Mouse (Mus musculus) retina, postnatal 1 day (tissue): ENCODE data around the gene Gm49337.
"Not testable (repeated sequence)": the region's sequence is repeated elsewhere in the genome, so short reads cannot be mapped to it uniquely, and the experiment has no call there.

Experiments used
- DNase-seq: peaks from one replicate; pipeline ENCODE4 v3.0.0-alpha.2; 2012

Gene Gm49337

DNA sequence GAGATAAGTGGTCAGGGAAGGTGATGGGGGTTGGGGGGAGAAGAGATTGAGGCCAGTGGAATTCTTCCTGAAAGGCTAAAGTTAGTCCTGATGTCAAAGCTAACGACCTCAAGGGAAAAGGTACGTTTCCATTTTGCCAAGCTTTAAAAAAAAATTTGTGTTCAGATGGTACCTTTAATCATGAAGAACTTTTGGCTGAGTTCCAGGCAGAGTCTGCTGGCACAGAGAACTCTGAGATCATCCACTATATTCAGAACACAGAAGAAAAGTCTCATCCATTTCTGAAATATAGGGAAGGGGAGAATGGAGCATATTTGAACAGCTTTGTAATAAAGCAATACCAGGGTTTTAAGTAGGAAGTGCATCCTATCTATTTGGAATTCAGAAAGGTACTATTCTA, 43.9 kb downstream of the Gm49337 start:
- no peak for DNase-seq

DNA sequence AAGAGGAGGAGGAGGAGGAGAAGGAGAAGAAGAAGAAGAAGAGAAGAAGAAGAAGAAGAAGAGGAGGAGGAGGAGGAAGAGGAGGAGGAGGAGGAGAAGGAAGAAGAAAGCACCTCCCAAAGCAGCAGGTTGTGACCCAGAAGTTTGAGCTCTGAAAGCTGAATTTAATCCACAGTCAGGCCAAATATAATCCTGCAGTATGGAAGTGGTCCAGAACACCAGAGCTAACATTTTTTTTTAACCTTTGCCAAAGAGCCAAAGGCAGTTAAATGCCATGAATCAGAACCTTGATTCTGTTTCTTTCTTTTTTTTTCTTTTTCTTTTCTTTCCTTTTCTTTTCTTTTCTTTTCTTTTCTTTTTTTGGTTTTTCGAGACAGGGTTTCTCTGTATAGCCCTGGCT, 44.5 kb downstream of the Gm49337 start:
- not testable (repeated sequence) for DNase-seq

DNA sequence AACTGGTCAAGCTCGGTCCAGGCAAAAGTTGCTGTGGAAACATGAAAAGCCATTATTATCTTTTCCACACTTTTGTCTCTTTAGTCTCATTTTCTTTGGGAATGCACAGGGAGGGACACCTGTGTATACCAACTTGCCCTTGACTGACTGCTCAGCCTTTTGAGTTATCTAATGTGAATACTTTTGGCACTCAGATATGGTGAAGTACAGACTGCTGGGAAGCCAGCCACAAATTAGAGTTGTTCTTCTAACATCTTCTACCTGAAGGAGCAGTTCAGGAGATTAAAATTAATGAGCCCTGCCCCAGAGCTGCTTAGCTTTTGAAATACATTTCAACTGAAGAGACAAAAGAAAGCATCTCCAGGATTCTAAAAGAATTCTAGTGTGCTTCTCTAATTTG, 45.9 kb downstream of the Gm49337 start:
- DNase-seq: no peak

DNA sequence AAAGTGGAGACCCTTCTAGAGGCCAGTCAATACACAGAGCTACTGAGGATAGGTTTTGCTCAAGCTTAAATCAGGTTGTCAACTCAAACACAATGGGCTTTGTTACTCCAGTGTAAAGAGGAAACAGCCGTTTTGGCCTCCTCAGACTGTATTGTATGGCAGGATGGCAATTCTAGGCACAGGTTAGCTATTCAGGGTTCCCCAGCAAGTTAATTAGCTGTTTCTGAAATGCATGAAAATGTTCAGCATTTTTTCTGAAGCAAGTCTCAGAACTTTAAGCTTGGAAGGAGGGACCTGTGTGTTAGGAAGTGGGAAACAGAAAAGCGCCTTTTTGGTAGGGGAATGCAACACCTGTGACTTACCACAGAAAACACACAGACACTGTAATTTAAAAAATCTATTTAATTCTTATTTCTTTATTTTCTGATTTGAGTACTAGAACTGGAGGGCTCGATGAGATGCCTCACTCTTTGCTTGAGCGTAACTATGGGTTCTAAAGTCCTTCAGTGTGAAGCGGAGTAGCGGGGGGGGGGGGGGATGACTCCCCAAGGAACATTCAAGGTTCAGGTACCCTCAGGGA, 47.0 kb downstream of the Gm49337 start:
- peak; percentile 42 for DNase-seq

DNA sequence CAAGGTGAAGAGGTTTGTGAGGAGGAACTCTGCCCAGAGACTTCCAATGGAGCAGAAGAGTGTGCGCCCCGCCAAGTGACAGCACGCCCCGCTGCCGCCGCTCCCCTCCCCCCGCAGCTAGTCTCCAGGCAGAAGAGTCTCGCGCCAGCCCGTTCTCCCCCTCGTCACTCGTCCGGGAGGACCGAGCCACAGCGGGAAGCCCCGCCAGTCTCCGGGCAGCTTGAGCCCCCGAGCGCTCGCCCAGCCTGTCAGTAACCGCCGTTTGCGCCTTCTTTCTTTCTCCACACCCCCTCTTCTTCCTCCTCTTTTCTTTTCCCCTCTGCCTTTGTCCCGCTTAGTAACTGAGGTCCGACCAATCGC, 47.6 kb downstream of the Gm49337 start:
- no peak for DNase-seq

DNA sequence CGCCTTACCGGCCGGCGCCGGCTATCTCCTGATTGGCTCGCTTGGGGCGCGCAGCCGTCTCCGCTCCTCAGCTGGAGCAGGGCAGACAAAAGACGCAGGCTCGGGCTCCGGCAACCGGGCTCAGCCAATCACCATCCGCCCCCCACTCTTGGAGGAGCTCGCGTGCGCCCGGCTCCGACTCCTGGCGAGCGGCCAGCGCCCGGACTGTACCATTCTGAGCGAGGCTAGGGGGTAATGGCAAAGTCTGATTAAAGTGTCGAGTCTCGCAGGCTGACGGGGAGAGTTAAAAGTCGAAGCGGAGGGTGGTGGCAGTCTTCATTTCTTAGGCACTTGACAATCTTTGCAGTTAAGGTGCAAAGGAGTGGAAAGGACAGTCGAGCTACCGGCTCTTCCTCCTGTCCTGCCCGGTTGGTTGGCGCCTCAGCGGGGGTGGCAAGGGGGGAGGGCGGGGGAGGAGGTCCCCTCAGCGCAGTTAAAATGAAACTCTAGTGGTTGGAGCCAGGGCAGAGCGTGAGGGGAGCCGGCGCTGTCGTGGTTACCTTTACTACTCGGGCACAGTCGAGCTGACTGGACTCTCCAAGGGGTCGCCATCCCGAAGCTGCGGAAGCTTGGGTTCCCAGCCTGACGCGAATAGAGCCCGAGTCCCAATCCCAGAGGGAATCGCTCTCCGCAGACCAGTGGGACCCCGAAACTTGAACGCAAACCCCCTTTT, 48.1 kb downstream of the Gm49337 start, which contains the start of gene Pik3r3:
Pik3r3 (plus strand) TSS at position 479 of the 712 bp plus-strand sequence.
- DNase-seq: peak; percentile 100

DNA sequence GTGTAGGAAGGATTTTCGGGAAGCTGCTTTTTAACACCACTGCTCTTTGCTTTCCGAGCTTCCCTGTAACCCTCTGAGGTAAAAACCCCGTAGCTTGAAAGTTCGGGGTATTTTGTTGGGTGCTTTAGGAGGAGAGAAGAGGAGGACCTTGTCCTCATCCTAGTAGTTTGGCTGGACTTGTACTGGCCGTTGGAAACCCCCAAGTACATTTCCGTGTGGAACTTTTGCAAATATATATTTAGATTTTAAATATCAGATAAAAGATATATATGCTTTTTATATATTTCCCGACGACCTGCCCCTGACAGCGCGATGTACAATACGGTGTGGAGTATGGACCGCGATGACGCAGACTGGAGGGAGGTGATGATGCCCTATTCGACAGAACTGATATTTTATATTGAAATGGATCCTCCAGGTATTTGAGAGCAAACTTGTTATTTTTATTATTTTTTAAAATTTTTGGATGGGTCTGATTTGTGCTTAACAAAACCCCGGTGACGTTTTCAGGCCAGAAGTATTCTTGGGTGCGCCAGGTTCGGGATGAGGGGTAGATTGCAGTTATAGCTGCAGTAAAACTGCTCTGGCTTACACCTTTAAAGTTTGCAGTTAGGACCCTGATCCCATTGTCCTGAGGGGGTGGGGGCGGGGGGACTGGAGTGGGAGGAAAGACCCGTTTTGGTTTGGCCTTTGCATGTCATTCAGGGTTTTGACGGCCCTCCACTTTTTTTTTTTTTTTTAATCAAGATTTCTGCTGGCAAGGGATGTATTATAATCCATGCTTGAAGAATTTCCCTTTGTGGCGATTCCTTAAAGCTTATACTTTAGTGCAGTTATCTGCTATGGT, 49.0 kb downstream of the Gm49337 start:
- DNase-seq: peak; percentile 48

DNA sequence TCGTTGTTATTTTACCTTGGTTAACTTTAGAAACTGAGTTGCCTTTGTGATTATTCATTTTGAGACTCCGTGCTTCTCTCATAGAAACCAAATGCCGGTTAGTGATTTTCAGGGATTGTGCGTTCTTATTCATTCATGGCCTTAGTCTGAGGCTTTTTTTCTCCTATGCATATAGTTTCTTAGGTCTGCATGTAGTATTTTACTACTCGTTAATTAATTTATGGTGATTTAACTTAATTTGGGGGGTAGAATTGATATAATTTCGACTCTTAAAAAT, 49.6 kb downstream of the Gm49337 start:
- DNase-seq: no peak

DNA sequence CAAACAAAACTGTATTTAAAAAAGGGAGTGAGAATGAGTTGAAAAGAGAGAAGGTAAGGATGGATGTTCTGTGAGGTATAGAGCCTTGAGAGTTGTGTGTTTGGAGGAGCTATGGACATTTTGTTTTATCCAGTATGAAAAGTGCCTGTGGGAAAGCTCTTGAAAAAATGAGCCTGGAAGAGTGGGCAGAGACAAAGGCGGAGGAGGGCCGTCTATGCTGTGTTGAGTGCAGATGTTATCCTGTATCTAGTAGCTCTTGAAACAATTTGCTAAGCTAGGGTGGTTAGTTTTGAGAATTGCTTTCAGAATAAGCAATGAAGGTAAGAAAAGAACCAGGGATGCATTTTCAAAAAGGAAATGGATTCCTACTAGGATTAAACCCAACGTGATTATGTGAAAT, 70.2 kb downstream of the Gm49337 start:
- DNase-seq: no peak

DNA sequence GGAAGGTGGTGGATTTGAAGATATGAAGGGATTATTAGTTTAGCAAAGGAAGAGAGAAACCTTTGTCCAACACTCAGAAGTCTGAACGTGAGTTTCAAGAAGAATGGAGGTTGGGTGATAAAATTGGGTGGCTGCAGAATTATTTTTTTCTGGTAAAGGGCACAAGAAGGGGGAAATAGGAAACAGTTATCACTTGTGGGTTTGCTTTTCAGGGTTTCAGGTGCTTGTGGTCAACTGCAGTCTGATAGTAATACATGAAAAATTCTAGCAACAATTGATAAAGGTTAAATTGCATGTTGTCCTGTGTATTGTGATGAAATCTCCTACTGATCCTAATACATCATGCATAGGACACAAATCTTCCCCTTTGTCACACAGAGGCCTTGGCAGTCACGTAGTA, 71.1 kb downstream of the Gm49337 start:
- DNase-seq: no peak

DNA sequence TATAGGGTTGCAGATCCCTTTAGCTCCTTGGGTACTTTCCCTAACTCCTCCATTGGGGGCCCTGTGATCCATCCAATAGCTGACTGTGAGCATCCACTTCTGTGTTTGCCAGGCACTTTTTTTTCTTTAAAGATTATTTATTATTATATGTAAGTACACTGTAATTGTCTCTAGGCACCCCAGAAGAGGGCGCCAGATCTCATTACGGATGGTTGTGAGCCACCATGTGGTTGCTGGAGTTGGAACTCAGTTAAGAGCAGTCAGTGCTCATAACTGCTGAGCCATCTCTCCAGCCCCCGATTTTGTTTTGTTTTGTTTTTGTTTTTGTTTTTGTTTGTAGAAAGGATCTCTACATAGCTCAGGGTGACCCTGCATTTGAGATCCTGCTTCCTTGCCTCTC, 72.7 kb downstream of the Gm49337 start:
- peak; percentile 63 for DNase-seq

DNA sequence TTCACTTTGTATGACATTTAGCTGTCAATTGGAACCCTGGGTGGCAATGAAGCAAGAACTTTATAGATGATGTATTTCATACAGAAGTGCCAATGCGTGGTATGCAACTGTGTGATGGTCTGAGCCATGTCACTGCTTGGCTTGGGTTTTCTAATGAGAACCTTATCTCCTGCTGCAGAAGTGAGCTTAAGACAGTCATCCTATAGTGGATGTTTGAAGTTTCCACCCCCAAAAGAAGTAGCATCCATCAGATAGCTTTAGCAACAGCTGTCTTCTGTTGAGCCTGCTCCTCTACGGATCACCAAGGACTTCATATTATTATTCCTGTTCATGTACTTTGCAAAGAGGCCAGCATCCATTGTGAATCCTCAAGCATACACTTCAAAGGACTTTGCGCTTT, 76.8 kb downstream of the Gm49337 start:
- no peak for DNase-seq

DNA sequence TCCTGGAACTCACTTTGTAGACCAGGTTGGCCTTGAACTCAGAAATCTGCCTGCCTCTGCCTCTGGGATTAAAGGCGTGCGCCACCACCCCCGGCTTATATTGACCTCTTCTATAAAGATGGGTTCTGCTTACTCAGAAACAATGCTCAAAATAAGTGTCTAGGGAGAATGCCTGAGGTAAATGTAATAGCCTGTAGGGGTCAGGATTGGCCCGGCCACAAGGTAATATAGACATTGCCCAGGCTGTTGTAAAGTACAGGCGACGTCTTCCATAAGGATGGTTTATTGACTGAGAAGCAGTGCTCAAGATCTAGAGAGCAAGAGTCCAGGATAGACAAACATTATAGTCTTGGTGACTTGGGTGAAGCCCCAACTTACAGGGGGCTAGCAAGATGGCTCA, 95.0 kb downstream of the Gm49337 start:
- no peak for DNase-seq

DNA sequence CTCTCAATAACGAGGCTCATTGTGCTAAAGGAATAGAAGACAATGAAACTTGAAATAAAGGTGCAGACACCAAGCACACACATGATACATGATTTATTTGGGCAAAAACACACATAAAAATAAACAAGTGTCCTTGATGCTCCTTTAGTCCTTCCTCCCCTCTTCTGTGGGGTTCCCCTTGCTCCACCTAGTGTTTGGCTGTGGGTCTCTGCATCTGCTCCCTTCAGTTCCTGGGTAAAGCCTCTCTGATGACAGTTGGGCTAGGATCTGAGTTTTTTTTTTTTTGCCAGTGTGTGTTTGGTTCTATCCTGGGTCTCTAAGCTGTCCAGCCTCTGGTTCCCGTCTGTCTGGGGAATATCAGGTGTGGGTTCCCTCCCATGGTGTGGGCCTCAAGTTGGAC, 109.0 kb downstream of the Gm49337 start:
- DNase-seq: peak; percentile 28

DNA sequence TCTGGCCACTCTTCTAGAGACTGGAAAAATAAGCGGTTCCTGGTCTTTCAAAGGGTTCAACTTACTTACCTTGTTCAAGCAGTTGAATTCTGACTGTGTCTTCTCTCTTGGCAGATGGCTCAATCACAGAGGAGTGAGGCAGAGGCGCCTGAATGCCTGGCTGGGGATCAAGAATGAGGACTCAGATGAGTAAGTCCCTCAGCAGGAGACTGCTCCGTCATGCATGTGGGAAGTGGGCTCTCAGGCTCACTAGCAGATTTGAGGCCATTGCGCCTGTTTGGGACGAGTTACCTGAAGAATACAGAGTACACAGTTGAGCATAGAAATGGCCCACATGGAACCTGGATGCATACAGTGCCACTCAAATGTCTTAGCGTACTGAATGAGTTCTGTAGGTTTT, 118.4 kb downstream of the Gm49337 start:
- no peak for DNase-seq

DNA sequence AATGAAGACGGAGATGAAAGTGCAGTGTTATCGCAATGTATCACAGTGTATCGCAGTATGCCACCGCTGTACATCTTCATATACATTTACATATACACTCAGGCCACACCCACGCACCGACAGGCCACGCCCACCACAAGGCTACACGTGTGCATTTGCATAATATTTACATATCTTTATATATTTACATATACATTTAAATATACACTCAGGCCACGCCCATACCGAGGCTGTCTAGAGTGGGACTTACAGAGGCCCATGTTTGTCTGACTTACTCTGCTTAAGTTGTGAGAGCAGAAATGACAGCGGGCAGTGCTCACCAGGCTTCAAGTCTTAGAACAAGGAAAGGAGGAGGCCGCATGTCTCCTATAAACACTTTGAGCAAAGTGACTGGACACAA, 120.1 kb downstream of the Gm49337 start:
- no peak for DNase-seq

DNA sequence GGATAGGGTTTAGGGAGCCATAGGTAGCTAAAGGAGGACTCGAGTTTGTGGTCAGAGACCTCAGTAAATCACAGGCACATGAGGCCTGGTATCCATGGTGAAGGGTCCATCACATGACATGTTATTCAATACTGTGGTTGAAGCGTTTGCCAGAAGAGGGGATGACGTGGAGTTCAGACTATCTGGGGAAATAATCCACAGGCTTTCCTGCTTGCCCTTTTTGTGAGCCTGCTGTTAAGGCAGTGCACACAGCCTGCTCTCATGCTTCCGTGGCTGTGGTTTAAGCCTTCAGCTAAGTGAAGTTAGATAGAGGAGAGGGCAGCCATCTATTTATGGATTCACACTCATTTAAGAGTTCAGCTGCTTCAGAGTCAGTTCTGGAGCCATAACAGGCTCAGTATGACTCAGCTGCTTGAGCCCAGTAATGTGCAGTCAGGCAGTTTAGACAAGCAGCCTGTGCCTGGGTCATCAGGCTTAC, 127.7 kb downstream of the Gm49337 start:
- DNase-seq: no peak

DNA sequence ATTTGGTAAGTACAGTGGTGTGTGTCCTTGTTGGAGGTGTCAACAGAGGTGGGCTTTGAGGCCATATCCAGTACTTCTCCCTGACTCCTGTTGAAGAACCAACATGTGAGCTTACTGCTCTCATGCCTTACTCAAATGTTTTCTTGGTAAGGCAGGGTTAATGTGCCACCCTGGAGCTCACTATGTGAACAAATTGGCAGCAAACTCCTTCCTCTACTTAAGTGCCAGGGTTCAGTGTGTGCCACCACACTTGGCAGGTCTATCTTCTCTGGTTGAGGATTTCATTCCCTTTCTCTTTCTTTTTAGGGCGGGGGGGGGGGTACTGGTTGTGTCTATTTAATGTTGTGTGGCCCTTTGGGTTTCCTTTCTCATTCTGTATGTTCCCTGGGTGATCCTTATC, 131.4 kb downstream of the Gm49337 start:
- DNase-seq: no peak

DNA sequence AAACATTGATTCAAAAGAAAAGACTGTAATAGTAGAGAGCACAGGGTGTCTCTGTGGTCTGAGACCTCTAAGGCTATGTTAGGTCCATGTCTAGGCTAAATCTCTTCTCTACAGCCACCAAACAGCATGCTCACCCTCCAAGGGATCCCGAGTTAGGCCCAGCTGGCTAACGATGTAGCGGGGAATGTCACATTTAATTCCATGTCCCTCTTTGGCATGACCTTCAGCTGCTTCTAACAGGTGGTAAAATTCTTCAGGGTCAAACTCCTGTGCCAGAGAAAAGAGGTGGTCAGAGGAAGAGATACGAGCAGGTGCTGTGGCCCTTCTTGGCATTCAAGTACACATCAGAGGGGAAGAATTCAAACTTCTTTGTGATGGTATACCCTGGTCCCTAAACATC, 144.4 kb downstream of the Gm49337 start:
- DNase-seq: no peak

DNA sequence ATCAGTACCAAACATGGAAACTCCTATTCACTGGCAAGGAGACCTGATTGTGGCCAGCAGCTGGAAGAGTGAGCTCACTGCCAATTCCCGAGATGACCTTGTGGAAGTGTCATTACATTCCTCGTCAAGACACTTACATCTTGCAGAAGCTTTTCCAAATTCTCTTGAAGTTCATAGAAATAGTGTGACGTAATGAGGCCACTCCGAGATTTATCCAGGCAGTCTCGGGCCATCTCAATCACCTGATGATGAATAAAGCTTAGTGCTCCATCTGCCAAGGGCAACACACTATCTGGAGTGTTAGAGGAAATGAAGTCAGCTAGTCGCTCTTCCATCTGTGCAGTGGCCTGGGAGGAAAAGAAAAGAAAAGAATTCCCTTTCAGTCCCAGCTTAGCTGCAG, 148.9 kb downstream of the Gm49337 start:
- DNase-seq: no peak

DNA sequence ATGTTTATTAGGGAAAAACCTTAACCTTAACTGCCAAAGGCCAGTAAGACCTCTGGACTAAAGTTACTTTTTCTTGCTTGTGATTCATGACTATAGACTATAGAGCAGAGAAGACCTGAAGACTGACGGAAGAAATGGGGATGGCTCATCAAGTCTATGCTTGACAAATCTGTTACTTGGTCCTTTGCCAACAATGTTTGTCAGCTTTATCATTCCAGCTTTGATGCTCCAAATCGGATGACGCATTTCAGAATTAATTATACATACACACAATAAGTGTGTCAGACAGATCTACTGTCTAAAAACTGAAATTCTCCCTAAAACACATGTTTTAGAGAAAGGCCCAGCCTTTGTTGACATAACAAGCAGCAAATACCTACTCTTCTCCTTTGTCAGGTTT, 156.1 kb downstream of the Gm49337 start:
- DNase-seq: no peak

DNA sequence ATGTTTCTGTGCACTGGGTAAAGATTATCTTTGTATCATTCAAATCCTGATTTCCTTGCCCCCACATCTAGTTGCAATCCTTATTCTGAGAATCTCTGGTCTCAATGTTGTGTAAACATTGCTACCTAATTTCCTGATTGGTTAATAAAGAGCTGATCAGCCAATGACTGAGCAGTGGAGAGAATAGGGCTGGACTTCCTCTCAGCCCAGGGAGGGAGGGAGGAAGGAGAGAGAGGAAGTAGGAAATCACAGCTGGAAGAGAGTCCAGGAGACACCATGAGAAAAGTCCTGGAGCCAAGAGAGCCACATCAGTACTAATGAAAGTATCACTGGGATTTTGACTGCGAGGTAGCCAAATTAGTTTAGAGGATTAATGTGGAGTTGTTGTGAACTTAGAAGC, 163.1 kb downstream of the Gm49337 start:
- no peak for DNase-seq

DNA sequence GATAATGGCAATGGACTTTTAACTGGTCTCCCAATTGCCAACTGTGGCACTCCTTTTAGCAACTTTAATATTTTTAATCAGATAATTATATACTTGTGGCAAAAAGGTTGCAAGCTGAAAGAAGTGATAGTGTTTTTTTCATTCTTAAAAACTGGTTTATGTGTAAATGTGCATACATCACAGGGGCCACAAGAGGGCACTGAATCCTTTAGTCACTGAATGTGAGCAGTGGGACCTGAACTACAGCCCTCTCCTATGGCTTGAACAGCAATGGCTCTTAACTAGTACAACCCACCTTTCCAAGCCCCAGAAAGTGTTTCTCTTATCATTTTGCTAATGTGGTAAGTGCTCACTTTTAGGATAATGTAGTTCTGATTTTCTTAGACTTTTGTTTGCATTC, 168.9 kb downstream of the Gm49337 start:
- peak; percentile 66 for DNase-seq
